Mouse (Mus musculus) olfactory bulb, adult 2 months (tissue): ENCODE data around the gene Nek4.

Experiments used
- CTCF ChIP-seq: fragments of 200-500 bp; IDR thresholded peaks from 2 replicates; pipeline ENCODE4 v1.5.1; 2012; ENCODE audit warnings: low read depth, mild to moderate bottlenecking, low read length, moderate library complexity; ENCODE audit not compliant: insufficient read depth
- POLR2A ChIP-seq: fragments of 200-500 bp; IDR thresholded peaks from 2 replicates; pipeline ENCODE4 v1.6.1; 2012; ENCODE audit warnings: mild to moderate bottlenecking, low read depth, low read length, moderate library complexity; ENCODE audit not compliant: insufficient read depth

DNA sequence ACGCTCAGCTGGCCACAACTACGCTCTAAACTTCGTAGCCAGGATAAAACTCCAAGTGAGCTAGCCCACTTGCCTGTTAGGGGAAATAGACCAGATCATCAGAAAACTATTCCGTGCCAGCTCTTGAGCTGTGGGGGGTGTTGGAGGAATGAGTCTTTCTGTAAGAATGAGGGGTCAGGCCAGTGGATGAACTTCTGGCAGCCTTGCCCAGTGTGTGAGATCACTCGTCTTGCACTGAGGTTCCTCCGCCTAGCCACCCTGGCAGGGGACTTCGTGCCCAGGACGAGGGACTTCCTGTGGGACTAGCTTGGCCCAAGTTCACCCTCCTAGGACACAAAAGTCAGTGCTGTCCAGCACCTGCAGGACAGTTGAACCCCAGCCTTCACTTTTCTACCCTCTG, 46.9 kb upstream of the Nek4 start:
- no peak for TF ChIP-seq CTCF
- TF ChIP-seq POLR2A: no peak
